Mouse (Mus musculus) intestine, postnatal 0 days (tissue): ENCODE data around the gene Dapp1. TPM values are rescaled to one million over a fixed set of nuclear protein-coding genes. Genes with fewer than 3 reads are reported as not detected.

ENCODE experiments used
- ATAC-seq: fragments of 200-750 bp; cut with Nextera tagmentation; 2 replicates; pipeline ENCODE4 v1.8.0; 2017; ENCODE audit warnings: mild to moderate bottlenecking, moderate TSS enrichment, moderate library complexity
- H3K27ac ChIP-seq: fragments of 300-500 bp; sonication (generic); 2 replicates; pipeline ENCODE4 v1.5.1; 2014; ENCODE audit warnings: mild to moderate bottlenecking, low read depth, low read length, moderate library complexity
- H3K27me3 ChIP-seq: fragments of 300-500 bp; sonication (generic); replicated peaks from 2 replicates; pipeline ENCODE4 v1.6.1; 2014; ENCODE audit warnings: low read length, mixed read lengths; ENCODE audit not compliant: control insufficient read depth, insufficient read depth
- H3K36me3 ChIP-seq: fragments of 300-500 bp; sonication (generic); 2 replicates; pipeline ENCODE4 v1.6.1; 2014; ENCODE audit warnings: mild to moderate bottlenecking, moderate library complexity; ENCODE audit not compliant: control insufficient read depth, insufficient read depth
- H3K4me1 ChIP-seq: fragments of 300-500 bp; sonication (generic); replicated peaks from 2 replicates; pipeline ENCODE4 v1.6.1; 2014; ENCODE audit warnings: antibody characterized with exemption, low read length, mixed read lengths; ENCODE audit not compliant: control insufficient read depth, insufficient read depth
- H3K4me2 ChIP-seq: fragments of 300-500 bp; sonication (generic); replicated peaks from 2 replicates; pipeline ENCODE4 v1.6.1; 2014; ENCODE audit warnings: low read depth, mild to moderate bottlenecking, moderate library complexity
- H3K4me3 ChIP-seq: fragments of 300-500 bp; sonication (generic); 2 replicates; pipeline ENCODE4 v1.5.1; 2014; ENCODE audit warnings: low read depth, low read length
- H3K9ac ChIP-seq: fragments of 300-500 bp; sonication (generic); 2 replicates; pipeline ENCODE4 v1.6.1; 2014; ENCODE audit warnings: mild to moderate bottlenecking, low read depth, low read length
- H3K9me3 ChIP-seq: fragments of 300-500 bp; sonication (generic); 2 replicates; pipeline ENCODE4 v1.6.1; 2016; ENCODE audit warnings: mixed run types; ENCODE audit not compliant: control insufficient read depth
- CTCF ChIP-seq: sonication (generic); IDR thresholded peaks from 2 replicates; pipeline ENCODE4 v1.5.1; 2016; ENCODE audit warnings: low read depth, mild to moderate bottlenecking, control low read depth, antibody characterized with exemption, moderate library complexity
- WGBS: fragments of 180-500 bp; shearing (Covaris S2); extraction: QIAGEN DNeasy Blood & Tissue Kit; methylation state at CpG from one replicate; pipeline ENCODE4 v1.1.7; 2014; 5-methylcytosine and 5-hydroxymethylcytosine counted together
- polyA plus RNA-seq: library from polyadenylated mRNA; unstranded; fragments of >200 nt; fragmentation: Nextera tagmentation; extraction: Ambion mirVana; gene quantifications from 2 replicates; pipeline ENCODE4 v1.2.1, GENCODE M21; 2015

The Dapp1 gene
- polyA plus RNA-seq, result 70.6 and 71.2 TPM in 2 replicates

GRCm38 (mm10) chr3:137981382-137981750 lies at the start of gene Dapp1:
Gene Dapp1, minus strand, starts transcription at chr3:137981545.
- H3K36me3 ChIP-seq, result no peaks in the 10 kb centered on the region; the same call in 1 of the 2 replicates
- H3K9me3 ChIP-seq, result no peaks in the 10 kb centered on the region
- peak within 1 kb of the TSS; percentile 74 for H3K9ac ChIP-seq
- no peaks in the 10 kb centered on the region for H3K4me1 ChIP-seq
- 12% methylated on average over 10 of the region's 10 CpGs for WGBS
- H3K27ac ChIP-seq, result peak within 1 kb of the TSS; percentile 98
- H3K27me3 ChIP-seq, result no peaks in the 10 kb centered on the region
- no peak for TF ChIP-seq CTCF
- H3K4me2 ChIP-seq, result peak within 1 kb of the TSS; percentile 82
- ATAC-seq, result peak; percentile 56
- H3K4me3 ChIP-seq, result peak within 1 kb of the TSS; percentile 63

- TF ChIP-seq CTCF, result no peak
- no peak overlapping the region for H3K27ac ChIP-seq
- no peak for ATAC-seq
- H3K4me1 ChIP-seq, result peaks cover 5% of the 10 kb centered on the region; the same call in 1 of the 2 replicates
- H3K4me2 ChIP-seq, result no peak overlapping the region
- no peaks in the 10 kb centered on the region for H3K9me3 ChIP-seq
- no peaks in the 10 kb centered on the region for H3K27me3 ChIP-seq
- no peaks in the 10 kb centered on the region for H3K36me3 ChIP-seq
- 88% methylated on average over 6 of the region's 6 CpGs for WGBS
- H3K9ac ChIP-seq, result no peak overlapping the region
- H3K4me3 ChIP-seq, result no peak overlapping the region
Measured at GRCm38 (mm10) chr3:138030563-138030962, 49.2 kb upstream of the Dapp1 start.

- no peak for ATAC-seq
- WGBS, result 88% methylated on average over 5 of the region's 5 CpGs
- Histone ChIP-seq H3K27me3 (no peaks in the 10 kb centered on the region), H3K4me1 (peaks cover 5% of the 10 kb centered on the region; the same call in 1 of the 2 replicates), H3K27ac (no peak overlapping the region), H3K9me3 (no peaks in the 10 kb centered on the region), H3K4me2 (no peak overlapping the region), H3K36me3 (no peaks in the 10 kb centered on the region), H3K9ac (no peak overlapping the region), H3K4me3 (no peak overlapping the region)
- no peak for TF ChIP-seq CTCF
Measured at GRCm38 (mm10) chr3:138029351-138029750, 48.0 kb upstream of the Dapp1 start.

GRCm38 (mm10) chr3:138027575-138028362 lies 46.4 kb upstream of the Dapp1 start:
- no peak overlapping the region for H3K9ac ChIP-seq
- no peak for ATAC-seq
- WGBS, result 71% methylated on average over 5 of the region's 5 CpGs

GRCm38 (mm10) chr3:138026286-138026685 lies 44.9 kb upstream of the Dapp1 start:
- ATAC-seq, result no peak
- Histone ChIP-seq H3K4me2 (no peak overlapping the region), H3K4me1 (peaks cover 5% of the 10 kb centered on the region; the same call in 1 of the 2 replicates), H3K36me3 (no peaks in the 10 kb centered on the region), H3K4me3 (no peak overlapping the region), H3K27ac (no peak overlapping the region), H3K9me3 (no peaks in the 10 kb centered on the region), H3K27me3 (no peaks in the 10 kb centered on the region), H3K9ac (no peak overlapping the region)
- WGBS, result 59% methylated on average over 10 of the region's 10 CpGs
- TF ChIP-seq CTCF, result no peak

More at GRCm38 (mm10) chr3:138027575-138028362, 46.4 kb upstream of the Dapp1 start:
- no peaks in the 10 kb centered on the region for H3K9me3 ChIP-seq
- TF ChIP-seq CTCF, result no peak
- H3K27me3 ChIP-seq, result no peaks in the 10 kb centered on the region
- no peak overlapping the region for H3K4me2 ChIP-seq
- H3K4me3 ChIP-seq, result no peak overlapping the region
- H3K36me3 ChIP-seq, result no peaks in the 10 kb centered on the region
- H3K4me1 ChIP-seq, result peaks cover 5% of the 10 kb centered on the region; the same call in 1 of the 2 replicates
- no peak overlapping the region for H3K27ac ChIP-seq

GRCm38 (mm10) chr3:138022651-138023050 lies 41.3 kb upstream of the Dapp1 start:
- no peak overlapping the region for H3K4me2 ChIP-seq
- H3K36me3 ChIP-seq, result no peaks in the 10 kb centered on the region
- H3K4me1 ChIP-seq, result peaks cover under 1% of the 10 kb centered on the region; the same call in 1 of the 2 replicates
- H3K9me3 ChIP-seq, result no peaks in the 10 kb centered on the region
- WGBS, result 86% methylated on average over 4 of the region's 4 CpGs
- H3K27me3 ChIP-seq, result no peaks in the 10 kb centered on the region
- no peak for ATAC-seq
- no peak overlapping the region for H3K4me3 ChIP-seq
- H3K27ac ChIP-seq, result no peak overlapping the region
- TF ChIP-seq CTCF, result no peak
- no peak overlapping the region for H3K9ac ChIP-seq
